Mouse (Mus musculus): Measurements from ENCODE around the gene Hmgcs2. TPM values are rescaled to one million over a fixed set of nuclear protein-coding genes. Genes with fewer than 3 reads are reported as not detected.

Hmgcs2 gene
- polyA plus RNA-seq, 1 experiment from 2014 or later: 22.9 TPM

GRCm38 (mm10) chr3:98291044-98291443 is 10.8 kb downstream of the Hmgcs2 start:
- no peak overlapping the region for H3K4me2 ChIP-seq
- no peaks in the 10 kb centered on the region for H3K36me3 ChIP-seq (replicated peaks)
- H3K27me3 ChIP-seq (replicated peaks): no peaks in the 10 kb centered on the region
- no peaks in the 10 kb centered on the region for H3K9me3 ChIP-seq
- no peak for ATAC-seq (replicated peaks)
- H3K4me1 ChIP-seq: no peaks in the 10 kb centered on the region
- H3K27ac ChIP-seq: no peak overlapping the region
- H3K4me3 ChIP-seq: no peak overlapping the region
- no peak overlapping the region for H3K9ac ChIP-seq
- 95% methylated on average over 9 of the region's 9 CpGs for WGBS

DNA sequence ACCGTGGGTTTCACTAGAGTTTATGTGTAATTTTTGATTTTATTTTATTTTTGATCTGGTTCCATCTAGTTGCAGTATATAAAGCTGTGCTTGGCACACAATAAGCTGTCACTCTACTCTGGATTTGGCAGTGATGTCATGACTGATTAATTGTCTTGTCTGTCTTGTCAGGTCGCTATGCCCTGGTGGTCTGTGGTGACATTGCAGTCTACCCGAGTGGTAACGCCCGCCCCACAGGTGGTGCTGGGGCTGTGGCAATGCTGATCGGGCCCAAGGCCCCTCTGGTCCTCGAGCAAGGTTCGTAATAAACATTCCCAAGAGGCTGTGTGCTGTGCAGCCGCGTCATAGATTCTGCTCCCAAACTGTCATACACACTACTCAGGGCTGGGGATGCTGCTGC is 15.7 kb downstream of the Hmgcs2 start:
- Histone ChIP-seq H3K36me3 (replicated peaks) (no peaks in the 10 kb centered on the region), H3K4me3 (no peak overlapping the region), H3K4me2 (no peak overlapping the region), H3K9me3 (no peaks in the 10 kb centered on the region), H3K27ac (no peak overlapping the region), H3K27me3 (replicated peaks) (no peaks in the 10 kb centered on the region), H3K4me1 (no peaks in the 10 kb centered on the region), H3K9ac (no peak overlapping the region)
- WGBS: 72% methylated on average over 10 of the region's 10 CpGs
- ATAC-seq (replicated peaks): no peak

DNA sequence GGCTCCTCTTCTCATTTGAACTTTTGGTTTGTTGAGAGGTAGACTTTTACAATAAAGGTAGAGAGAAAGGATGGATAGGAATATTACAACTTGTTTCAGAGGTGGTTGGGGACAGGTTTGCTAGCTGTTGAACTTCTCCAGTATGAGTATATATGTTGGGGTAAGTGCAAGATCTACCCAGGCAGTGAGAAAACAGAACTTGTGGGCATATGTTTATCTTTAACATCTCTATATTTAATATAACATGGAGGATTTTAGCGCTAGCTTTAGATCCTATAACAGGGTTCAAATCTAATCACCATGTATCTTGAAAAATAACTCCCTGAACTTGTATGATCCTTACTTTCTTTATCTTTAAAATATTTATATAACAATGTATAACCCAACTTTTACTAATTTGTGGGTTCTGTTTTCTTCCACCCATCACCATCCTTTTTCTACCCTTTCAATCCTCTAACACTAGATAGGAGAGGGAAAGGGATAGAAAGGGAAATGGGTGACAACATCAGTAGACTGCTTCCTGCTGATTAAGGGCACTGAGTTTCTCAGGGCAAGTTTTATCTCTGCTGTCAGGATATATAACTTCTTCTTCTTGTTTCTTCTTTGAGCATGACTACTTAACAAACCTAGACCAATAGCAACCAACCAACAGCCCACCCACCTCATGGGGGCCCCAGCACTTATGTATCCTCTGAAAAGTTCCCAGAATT is 19.3 kb downstream of the Hmgcs2 start:
- Histone ChIP-seq H3K9me3 (no peaks in the 10 kb centered on the region), H3K9ac (no peak overlapping the region), H3K27me3 (replicated peaks) (no peaks in the 10 kb centered on the region), H3K27ac (no peak overlapping the region), H3K4me3 (no peak overlapping the region), H3K4me1 (no peaks in the 10 kb centered on the region), H3K36me3 (replicated peaks) (no peaks in the 10 kb centered on the region), H3K4me2 (no peak overlapping the region)
- WGBS: 90% methylated on average over 1 of the region's 1 CpGs
- ATAC-seq (replicated peaks): no peak

DNA sequence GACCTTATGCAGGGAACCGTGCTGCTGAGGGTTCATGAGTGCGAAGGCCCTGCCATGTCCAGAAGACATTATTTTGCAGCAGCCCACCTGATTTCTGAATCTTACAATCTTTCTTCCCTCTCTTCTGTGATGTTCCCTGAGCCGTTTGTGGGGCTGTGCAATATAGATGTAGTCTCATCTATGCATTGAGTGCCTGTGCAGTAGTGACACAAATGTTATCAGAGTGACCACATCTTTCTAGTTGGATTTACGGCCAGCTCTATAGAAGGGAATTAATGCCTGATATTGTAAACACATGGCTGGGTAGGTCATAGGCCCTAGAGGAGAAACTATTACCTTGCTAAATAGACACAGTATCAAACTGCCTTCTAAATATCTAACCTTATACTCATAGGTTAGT is 20.0 kb downstream of the Hmgcs2 start:
- Histone ChIP-seq H3K4me3 (no peak overlapping the region), H3K27me3 (replicated peaks) (no peaks in the 10 kb centered on the region), H3K9ac (no peak overlapping the region), H3K36me3 (replicated peaks) (no peaks in the 10 kb centered on the region), H3K9me3 (no peaks in the 10 kb centered on the region), H3K27ac (no peak overlapping the region), H3K4me1 (no peaks in the 10 kb centered on the region), H3K4me2 (no peak overlapping the region)
- no peak for ATAC-seq (replicated peaks)
- WGBS: 91% methylated on average over 4 of the region's 4 CpGs

DNA sequence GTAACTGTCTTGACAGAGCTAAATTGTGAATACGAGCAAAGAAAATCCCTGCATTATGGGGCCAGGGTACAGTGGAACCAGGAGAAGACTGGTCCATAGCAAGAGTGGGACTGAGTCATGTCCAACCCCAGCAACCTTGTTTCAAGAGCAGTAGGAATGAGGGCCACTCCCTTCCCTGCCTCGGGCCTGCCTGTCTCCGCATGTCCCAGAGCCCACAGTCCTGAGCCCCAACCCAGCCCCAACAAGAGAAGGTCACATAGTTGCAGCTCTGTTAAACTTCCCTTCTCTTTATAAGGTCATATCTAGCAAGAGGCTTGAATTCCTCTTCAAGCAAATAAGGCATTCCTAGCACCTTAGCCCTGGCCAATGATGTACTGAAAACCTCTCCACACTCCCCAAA is 21.5 kb downstream of the Hmgcs2 start:
- Histone ChIP-seq H3K27ac (no peak overlapping the region), H3K36me3 (replicated peaks) (no peaks in the 10 kb centered on the region), H3K27me3 (replicated peaks) (no peaks in the 10 kb centered on the region), H3K4me1 (no peaks in the 10 kb centered on the region), H3K4me2 (no peak overlapping the region), H3K9me3 (no peaks in the 10 kb centered on the region), H3K4me3 (no peak overlapping the region), H3K9ac (no peak overlapping the region)
- 93% methylated on average over 3 of the region's 3 CpGs for WGBS
- ATAC-seq (replicated peaks): no peak

DNA sequence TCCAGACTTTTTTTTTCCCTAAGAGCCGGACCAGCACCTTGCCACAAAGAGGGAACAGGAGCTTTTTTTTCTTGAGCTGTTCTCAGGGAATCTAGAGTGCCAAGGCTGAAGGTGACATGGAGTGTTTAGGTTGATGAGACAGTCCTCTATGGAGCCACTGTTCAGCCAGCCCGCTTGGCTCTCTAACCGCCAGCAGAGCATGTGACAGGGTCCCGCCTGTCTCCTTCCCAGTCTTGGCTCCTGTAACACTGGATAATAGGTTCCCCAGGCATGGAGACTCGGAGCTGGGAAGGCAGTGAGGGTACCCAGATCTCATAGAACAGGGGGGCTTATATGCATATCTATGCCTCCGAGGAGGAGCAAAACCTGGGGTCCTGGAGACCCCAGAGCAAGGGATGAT is 28.4 kb downstream of the Hmgcs2 start:
- Histone ChIP-seq H3K9me3 (no peaks in the 10 kb centered on the region), H3K4me3 (no peak overlapping the region), H3K4me1 (no peaks in the 10 kb centered on the region), H3K9ac (no peak overlapping the region), H3K4me2 (no peak overlapping the region), H3K27me3 (replicated peaks) (no peaks in the 10 kb centered on the region), H3K27ac (no peak overlapping the region), H3K36me3 (replicated peaks) (no peaks in the 10 kb centered on the region)
- 82% methylated on average over 6 of the region's 6 CpGs for WGBS
- ATAC-seq (replicated peaks): no peak

DNA sequence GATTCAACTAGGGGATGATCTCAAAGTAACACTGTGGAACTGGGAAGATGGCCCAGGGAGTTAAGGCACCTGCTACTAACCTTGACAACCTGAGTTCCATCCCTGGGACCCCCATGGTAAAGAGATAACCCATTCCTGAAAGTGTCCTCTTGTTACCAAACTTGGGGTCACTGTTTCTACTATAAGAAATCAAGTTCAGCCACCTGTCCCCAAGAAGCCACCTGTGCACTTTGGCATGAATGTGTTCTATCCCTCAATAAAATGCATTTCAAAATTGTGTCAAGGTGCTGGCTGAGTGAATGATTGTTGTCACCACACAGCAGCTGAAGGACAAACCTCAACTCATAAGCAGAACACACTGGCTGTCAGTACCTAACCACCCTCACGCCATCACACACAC is 30.2 kb downstream of the Hmgcs2 start:
- no peaks in the 10 kb centered on the region for H3K4me1 ChIP-seq
- 93% methylated on average over 1 of the region's 1 CpGs for WGBS
- H3K9me3 ChIP-seq: no peaks in the 10 kb centered on the region
- no peak for ATAC-seq (replicated peaks)
- H3K4me3 ChIP-seq: no peak overlapping the region
- no peak overlapping the region for H3K9ac ChIP-seq
- no peak overlapping the region for H3K4me2 ChIP-seq
- no peak overlapping the region for H3K27ac ChIP-seq
- no peaks in the 10 kb centered on the region for H3K27me3 ChIP-seq (replicated peaks)
- no peaks in the 10 kb centered on the region for H3K36me3 ChIP-seq (replicated peaks)

- H3K4me2 ChIP-seq: no peak overlapping the region
- no peak overlapping the region for H3K27ac ChIP-seq
- ATAC-seq (replicated peaks): peak; percentile 81
- H3K9me3 ChIP-seq: no peaks in the 10 kb centered on the region
- no peak overlapping the region for H3K4me3 ChIP-seq
- no peak overlapping the region for H3K9ac ChIP-seq
- 23% methylated on average over 7 of the region's 7 CpGs for WGBS
- H3K4me1 ChIP-seq: 0 out of 2 replicates have a peak, but pooled peaks cover 5% of the 10 kb centered on the region
- no peaks in the 10 kb centered on the region for H3K36me3 ChIP-seq (replicated peaks)
- no peaks in the 10 kb centered on the region for H3K27me3 ChIP-seq (replicated peaks)
Observed at GRCm38 (mm10) chr3:98312867-98313266, 32.6 kb downstream of the Hmgcs2 start.

DNA sequence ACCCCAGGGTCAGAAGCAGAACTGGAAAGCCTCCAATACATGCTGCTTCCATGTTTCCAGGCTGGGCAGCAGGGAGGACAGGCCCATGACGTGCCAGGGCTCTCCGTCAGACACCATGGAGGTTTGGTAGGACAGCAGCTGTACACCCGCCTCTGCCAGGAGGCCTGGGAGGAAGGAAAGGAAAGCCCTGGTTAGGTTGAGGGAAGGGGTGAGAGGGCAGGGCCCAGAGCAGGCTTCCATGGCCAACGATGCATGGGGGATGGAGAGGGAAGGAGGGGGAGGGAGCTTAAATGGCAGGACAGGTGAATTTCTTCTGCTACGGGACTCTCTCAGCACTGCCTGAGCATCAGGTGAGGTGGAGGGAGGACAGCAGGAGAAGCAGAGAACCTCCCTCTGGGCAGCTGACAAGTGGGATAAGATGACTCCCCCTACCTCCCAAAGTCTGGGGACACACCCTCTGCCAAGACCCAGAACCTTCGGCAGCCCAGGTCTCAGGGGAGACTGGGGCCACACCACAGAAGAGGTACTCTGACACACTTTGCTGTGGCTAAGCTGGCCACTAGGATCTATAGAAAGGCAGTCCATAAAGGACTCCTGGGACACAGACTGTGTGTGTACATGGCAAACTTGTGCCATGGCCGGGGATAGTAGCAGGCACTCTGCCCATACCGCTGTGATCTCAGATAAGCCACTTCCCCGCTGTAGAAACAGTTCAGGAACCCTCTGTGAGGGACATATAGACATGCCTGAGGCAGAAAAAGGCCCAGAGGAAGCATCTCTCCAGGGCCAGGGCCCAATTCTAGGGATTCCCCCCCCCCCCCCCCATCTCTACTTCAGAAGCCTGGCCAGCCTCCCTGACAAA is 33.3 kb downstream of the Hmgcs2 start:
- peak; percentile 13 for ATAC-seq (replicated peaks)
- Histone ChIP-seq H3K27ac (no peak overlapping the region), H3K4me1 (0 out of 2 replicates have a peak, but pooled peaks cover 5% of the 10 kb centered on the region), H3K9ac (no peak overlapping the region), H3K27me3 (replicated peaks) (no peaks in the 10 kb centered on the region), H3K9me3 (no peaks in the 10 kb centered on the region), H3K36me3 (replicated peaks) (no peaks in the 10 kb centered on the region), H3K4me2 (no peak overlapping the region), H3K4me3 (no peak overlapping the region)
- 65% methylated on average over 9 of the region's 9 CpGs for WGBS

GRCm38 (mm10) chr3:98315181-98315580 is 34.9 kb downstream of the Hmgcs2 start:
- Histone ChIP-seq H3K36me3 (replicated peaks) (no peaks in the 10 kb centered on the region), H3K4me2 (no peak overlapping the region), H3K27ac (no peak overlapping the region), H3K9me3 (no peaks in the 10 kb centered on the region), H3K4me1 (peaks cover 10% of the 10 kb centered on the region; the same call in 1 of the 2 replicates), H3K27me3 (replicated peaks) (no peaks in the 10 kb centered on the region), H3K9ac (no peak overlapping the region), H3K4me3 (no peak overlapping the region)
- 90% methylated on average over 2 of the region's 2 CpGs for WGBS
- no peak for ATAC-seq (replicated peaks)

- Histone ChIP-seq H3K4me2 (no peak overlapping the region), H3K4me1 (peaks cover 10% of the 10 kb centered on the region; the same call in 1 of the 2 replicates), H3K9ac (no peak overlapping the region), H3K27ac (no peak overlapping the region), H3K9me3 (no peaks in the 10 kb centered on the region), H3K4me3 (no peak overlapping the region), H3K36me3 (replicated peaks) (no peaks in the 10 kb centered on the region), H3K27me3 (replicated peaks) (no peaks in the 10 kb centered on the region)
- 54% methylated on average over 3 of the region's 3 CpGs for WGBS
- ATAC-seq (replicated peaks): no peak
Observed at GRCm38 (mm10) chr3:98317143-98317542, 36.9 kb downstream of the Hmgcs2 start.

DNA sequence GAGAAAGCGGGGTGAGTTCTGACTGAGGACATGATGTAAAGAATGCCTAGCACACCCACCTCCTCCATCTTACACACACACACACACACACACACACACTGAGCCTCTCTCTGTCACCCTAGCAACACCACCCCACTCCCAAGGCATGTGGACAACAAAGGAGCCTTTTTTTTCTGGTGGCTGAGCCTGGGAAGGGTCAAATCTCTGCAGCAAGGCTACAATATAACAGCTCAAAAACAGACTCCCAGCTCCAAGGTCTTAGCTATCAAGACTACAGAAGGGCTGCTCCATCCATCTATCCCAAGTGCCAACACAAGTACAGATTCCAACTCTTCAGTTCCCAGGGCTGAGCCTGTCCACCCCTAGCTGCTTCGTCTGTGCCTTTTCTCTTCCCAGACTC is 39.0 kb downstream of the Hmgcs2 start:
- Histone ChIP-seq H3K9ac (no peak overlapping the region), H3K36me3 (replicated peaks) (no peaks in the 10 kb centered on the region), H3K4me3 (no peak overlapping the region), H3K4me1 (peaks cover 10% of the 10 kb centered on the region; the same call in 1 of the 2 replicates), H3K27me3 (replicated peaks) (no peaks in the 10 kb centered on the region), H3K9me3 (no peaks in the 10 kb centered on the region), H3K27ac (peak overlapping the region; percentile 55), H3K4me2 (no peak overlapping the region)
- ATAC-seq (replicated peaks): peak; percentile 80
- 8% methylated on average over 2 of the region's 2 CpGs for WGBS
